Mouse (Mus musculus): ENCODE measurements at regions not wholly inside any gene's neighbourhood (a gene's known extent, or its start where the extent isn't known, plus 50 kb on each side); places are given as distances from the start of the nearest gene placed in this dataset.
A peak's percentile ranks its signal among the peaks of the same experiment; 100 is the strongest.
"Not testable (repeated sequence)": the region's sequence is repeated elsewhere in the genome, so short reads cannot be mapped to it uniquely, and the experiment has no call there.

DNA sequence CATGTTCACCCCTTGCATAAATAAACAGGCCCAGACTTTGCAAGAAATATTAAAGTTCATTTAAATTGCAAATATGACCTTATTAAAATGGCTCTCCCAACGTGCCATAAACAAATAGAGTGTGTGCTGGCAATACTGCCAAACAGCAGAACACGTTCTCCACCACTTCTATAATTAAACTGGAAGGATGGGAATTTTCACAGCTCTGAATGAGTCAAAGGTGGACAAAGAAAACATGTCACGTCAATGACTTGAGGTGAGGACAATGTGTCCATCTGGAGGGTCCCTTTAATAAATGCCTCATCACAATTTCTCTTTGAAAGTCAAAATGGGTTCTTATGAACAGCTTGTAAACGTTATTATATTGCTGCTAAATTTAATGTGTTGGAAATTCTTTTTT is 114.8 kb downstream of the Galc start:
- DNase-seq, result no peak

DNA sequence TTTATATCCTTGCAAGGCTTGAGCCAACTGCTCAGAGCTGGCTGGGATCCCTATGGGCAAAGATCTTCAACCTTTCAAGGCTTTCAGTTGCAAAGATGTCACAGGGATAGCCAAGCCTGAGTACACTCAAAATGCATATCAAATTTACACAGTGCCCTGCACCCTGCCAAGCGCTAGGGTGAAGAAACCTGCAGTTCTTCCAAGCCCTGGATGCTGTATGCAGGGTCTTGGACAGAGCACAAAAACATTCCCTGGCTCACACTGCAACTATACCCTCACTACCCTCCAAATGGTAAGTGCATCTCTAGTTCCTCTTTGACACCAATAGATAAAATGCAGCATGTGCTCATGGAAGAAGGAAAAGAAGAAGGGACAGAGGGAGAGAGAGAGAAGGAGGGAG is 116.1 kb downstream of the Galc start:
- peak in 1 of 2 experiments; percentile 16 for DNase-seq

DNA sequence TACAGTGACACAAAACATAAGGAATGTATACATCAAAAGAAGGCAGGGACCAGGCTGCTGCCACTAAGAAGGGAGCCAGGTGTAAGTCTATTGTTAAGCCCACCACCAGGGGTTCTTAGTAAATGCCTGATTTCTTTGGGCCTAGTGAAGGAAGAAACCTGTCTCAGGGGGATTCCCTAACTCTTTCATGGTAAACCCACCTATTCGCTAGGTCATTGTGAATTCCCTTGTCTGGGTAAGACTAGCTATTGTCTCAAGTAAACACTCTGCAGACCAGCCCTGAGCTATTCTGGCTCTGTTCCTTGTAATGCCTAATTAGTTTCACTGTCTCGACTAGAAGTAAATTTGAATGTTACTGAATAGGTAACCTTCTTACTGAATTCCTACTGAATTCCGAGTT is 119.4 kb downstream of the Galc start:
- DNase-seq, result not testable (repeated sequence)

DNA sequence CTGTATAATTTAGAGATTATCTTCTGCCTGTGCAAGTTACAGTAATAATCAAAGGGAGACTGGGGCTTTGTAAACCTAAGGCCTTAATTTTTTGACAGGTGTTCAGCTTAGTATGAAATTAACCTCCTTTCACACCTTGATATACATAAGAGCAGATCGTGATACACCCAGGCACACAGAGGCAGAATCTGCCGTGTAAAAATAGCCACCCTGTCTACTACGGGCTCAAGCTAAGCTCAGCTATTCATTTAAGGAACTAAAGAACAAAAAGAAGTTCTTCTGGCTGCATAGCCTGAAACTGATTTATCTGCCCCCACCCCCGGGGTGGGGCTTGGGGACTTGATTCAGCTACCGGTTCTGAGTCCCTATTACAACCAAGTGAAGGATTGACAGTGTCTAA is 128.0 kb downstream of the Galc start:
- DNase-seq, result no peak

DNA sequence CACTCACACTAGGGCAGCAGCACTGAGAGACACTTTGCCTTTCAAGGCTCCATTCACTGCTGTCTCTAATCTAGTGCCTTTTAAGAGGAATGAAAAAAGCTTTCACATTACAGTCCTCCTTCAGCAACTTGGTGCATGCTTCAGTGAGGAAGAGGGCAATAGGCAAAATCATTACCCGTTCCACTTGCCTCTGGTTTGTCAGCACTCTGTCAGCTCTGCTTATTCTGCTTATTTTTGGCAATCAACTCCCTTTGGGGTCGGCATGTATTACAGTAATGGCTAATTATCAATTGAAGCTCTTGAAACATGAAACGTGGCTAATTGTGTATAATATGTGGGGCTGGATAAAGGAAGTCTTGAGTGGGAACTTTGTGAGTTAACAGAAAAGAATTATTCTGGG is 135.7 kb downstream of the Galc start:
- no peak for DNase-seq

DNA sequence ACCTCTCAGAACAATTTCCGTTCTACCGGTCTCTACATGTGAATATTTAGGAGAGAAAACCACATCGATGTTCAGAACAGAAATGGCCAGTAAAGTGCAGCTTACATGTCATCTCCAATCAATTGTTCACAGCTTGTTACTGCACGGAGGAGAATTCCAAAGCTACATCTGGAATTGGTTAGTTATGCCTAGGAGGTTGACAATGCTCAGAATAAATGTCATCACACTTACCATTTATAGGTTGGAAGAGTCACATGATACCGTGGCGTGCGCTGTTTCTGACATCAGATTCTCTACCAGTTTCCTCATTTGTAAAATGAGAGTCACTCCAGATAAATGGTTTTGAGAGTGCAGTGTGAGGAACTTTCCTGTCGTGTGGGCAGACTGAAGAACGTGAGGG is 151.2 kb downstream of the Galc start:
- no peak for DNase-seq

DNA sequence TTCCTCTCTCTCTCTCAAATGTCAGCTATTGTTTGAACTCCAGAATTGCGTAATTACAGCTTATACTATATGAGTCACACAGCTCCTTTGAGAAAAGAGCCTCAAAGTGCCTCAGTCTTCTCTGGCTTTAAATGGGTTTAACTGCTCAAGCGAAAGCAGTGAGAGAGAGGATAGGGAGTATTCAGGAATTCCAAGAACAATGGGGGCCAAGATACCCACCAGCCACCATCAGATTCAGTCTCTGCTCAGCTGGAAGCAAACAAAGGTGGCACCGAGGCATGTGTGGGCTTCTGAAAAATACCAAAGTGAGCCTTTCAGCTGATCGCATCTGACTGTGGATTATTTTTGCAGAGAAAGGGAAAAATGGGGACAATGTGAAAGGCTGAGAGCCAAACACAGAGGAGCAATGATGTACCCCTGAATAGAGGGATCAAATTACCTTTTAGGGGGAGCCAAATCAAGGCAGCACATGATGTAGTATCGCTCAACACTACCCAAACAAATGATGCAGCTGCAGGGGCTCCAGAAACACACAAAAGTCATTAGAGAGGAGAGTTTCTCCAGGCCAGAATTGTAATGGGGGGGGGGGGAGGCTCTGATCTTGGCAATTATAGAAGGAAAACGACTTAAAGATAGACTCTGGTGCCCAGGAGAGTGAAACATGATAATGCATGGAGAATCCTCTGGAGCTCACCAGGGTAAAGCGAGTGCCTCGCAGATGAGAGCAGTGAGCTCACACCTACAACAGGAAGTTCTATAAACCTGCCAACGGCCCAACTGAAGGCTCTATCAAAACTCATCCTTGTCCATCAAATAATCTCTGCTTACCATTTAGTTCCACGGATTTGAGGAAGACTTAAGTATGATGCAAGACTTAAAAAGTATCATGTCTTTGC is 152.2 kb downstream of the Galc start:
- DNase-seq, result no peak

DNA sequence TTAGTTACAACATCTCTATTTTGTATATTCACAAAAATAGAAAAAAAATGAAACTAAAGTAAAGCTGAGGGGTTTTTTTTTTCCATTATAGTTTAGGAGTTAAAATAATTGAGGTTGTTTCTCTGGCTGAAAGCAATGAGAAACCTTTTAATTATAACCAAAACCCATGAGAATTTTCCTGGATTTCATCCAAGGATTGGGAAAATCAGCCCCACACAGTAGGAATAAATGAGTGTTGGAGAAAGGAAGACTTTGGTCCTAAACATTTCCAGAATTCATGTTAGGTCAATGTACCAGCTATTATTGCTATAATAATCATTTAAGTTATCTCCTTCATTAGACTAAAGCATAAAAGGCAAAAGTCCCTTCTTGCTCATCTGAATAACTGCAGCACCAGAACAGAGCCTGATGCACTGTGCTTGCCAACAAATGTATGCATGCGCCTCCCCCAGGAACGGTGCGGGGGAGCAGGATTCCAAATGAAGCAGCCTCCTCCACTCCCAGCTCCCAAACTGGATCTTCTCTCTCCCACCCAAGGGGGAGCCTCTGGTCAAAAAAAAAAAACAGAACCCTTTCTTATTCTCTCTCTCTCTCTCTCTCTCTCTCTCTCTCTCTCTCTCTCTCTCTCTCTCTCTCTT is 153.0 kb downstream of the Galc start:
- peak; percentile 11 for DNase-seq

DNA sequence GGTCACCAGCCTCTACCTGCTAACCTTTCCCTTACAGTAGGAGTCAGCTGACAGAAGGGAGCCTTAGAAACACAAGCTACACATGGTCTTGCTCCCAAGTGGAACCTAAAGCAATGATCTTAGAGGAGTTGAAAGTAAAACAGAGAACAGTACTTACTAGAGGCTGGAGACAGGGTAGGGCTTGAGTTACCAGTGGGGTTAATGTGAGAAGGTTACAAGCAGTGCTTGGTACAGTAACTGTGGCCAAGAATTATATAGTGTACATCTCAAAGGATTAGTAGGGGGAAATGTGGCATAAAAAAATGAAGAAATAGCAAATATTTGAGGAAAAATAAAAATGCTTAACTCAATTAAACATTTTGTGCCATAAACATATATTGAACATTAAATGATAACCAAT is 153.5 kb downstream of the Galc start:
- DNase-seq, result no peak

DNA sequence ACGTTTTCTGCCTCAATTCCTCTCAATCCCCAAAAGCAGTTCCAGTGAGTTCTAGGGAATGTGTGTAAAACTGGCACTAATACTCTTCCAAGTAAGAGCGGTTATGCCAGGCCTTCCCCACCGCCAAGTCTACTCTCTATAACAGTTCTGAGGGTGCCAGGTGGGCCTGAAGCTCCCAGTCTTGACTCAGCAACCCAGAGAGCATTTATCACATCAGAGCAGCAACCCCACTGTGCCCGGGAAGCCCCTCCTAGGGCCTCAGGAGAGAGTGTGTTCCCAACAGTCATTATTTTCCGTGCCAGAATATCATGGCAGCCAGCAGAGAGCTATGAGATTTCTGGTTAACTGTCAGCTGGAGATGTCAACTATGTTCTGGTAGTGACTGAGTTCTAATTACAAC is 169.1 kb downstream of the Galc start:
- DNase-seq, result peak; percentile 6 to 24

DNA sequence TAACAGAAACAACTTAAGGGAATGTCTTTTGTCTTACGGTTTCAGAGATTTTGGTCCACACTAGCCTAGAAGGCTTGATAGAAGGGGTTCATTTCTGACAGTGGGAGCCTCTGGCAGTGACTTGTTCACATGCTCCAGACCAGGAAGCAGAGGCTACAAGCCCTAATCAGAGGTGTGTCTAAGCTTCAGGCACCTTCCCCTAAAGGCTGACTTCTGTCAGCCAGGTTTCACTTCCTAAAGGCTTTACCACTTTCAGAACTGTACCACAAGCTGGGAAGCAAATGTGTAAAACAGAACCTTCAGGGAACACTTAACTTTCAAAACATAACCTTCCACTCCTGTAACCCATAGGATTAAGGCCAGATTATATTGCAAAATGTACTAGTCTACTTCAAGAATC is 180.9 kb downstream of the Galc start:
- DNase-seq, result no peak

DNA sequence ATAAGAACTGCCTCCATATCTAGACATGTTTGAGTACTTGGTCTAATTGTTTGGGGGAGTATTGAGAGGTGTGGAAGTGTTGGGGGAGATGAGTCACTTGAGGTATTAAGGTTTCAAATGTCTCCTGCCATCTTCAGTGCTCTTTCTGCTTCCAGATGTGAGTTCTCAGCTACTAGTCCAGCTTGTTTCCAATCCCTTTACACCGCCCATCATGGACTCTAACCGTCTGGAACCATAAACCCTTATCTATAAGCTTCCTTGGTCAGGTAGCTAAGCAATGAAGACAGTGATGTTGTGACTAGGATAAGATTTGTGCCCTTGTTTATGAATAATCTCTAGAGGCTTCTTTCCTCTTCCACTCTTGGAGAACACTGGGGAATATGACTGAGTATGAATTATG is 183.7 kb downstream of the Galc start:
- DNase-seq, result no peak

DNA sequence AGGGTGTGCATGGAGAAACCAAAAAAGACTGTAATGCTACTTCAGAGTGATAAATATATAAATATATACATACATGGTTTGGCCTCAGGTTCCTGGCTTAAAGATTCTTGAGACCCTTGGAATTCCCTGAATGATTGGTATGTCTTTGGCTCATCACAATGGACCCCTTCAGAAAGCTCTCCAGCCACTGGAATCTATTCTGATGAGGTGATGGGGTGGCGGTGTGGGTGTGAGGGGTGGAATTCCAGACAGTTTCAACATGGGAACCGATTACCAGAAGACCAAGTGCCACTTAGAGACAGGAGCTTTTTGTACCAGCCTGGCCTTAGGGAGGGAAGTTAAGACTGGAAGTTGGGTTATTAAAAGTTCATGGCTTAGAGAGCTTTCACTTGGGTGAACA is 190.1 kb downstream of the Galc start:
- no peak for DNase-seq

DNA sequence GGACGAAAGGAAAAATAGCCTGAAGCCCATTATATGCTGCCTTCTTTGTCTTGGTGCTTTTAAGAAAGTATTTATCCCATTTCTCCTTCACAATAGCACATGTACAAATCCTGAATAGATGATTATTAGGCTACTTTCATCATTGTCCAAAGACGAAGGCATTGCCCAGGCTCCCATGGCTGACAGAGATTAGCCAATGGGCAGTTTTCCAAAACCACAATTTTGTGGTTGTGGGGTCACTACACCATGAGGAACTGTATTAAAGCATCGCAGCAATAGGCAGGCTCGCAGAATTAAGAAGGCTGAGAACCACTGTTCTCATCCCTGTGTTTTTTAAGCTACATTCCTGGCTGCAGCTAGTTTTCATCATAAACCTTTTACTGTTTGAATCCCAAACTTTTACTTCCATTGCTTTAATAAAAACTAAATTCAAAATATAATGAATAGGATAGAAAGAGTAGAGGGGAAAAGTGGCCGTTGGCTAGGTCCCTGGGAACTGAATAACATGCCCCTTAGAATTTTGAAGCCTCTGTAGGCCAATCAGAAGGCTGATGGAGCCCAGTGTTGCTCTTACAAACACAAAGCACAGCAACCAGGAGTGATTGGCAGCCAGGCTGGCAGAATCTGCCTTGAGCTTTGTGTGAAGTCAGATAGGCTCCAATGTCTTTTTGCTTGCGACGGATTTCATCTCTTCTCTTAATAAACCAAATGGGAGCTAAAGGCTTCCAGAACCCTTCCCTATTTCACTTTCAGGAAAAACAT is 199.7 kb downstream of the Galc start:
- DNase-seq, result peak; percentile 40 to 47

DNA sequence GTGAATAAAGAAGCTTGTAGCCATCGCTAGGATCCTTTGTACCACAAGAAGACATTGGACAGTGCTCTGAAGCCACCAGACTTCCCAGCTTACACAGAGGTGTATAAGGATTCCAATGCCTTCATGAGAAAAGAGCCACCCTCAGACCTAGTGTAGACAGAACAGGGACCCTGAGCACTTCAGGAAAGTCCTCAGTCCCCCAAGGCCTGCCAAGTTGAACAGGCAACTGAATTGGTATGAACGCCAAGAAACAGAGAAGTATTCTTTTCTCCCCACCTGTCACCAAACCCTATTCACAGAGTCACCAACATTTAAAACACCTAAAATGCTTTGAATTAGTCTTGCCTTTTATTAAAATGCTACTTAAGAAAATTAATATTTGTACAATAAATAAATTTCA is 200.3 kb downstream of the Galc start:
- DNase-seq, result no peak

DNA sequence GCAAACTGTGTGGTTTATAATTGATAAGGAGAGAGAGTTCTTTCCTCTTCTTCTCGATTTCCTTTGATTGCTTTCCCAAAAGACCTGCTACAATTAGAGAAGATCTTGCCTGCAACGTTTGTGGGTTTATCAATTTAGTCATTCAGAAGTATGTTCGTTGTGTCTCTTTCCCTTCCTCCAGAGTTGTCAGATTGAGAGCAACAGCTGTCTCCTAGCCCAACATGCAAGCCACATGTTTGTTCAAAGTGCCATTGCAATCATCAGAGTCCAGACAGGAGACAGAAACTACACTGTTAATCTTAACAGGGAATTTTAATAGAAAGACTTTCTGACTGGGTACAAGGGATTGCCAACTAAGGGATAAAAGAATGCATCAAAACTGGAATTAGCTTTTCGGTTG is 208.3 kb downstream of the Galc start:
- DNase-seq, result no peak

DNA sequence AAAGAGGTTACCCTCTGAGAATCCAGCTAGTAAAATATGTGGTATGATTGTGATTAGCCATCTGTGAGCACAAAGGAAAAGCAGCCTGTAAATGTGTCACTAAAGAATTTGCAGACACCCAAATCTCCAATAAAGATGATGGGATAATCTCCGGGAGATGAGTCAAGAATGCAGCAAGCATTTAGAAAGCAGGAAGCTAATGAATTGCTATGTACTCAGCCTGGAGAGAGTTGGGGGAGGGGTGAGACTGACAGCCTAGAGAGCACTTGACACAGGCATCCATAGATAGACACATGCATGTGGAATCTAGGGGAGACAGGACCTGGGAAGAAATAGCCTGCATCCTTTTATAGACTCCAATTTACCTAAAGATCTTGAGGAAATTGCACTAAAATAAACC is 208.8 kb downstream of the Galc start:
- no peak for DNase-seq

DNA sequence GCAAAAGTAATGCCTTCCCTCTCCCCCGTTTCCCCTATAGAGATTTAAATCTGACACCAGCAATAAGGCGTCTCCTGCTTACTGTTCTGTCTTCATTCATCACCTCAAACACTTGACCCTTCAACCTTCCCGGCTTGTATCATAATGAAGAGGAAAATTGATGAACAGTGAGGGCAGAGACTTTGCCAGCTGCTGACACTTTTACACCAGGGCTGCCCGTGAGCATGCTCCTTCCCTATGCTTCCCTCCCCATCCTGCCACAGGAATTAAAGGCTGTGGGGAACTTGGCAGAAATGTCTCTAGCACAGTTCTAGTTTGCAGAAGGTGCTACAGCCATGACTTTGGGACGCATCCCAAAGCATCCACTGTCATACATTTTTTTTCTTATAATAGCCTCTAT is 209.2 kb downstream of the Galc start:
- peak in 1 of 2 experiments; percentile 4 for DNase-seq

DNA sequence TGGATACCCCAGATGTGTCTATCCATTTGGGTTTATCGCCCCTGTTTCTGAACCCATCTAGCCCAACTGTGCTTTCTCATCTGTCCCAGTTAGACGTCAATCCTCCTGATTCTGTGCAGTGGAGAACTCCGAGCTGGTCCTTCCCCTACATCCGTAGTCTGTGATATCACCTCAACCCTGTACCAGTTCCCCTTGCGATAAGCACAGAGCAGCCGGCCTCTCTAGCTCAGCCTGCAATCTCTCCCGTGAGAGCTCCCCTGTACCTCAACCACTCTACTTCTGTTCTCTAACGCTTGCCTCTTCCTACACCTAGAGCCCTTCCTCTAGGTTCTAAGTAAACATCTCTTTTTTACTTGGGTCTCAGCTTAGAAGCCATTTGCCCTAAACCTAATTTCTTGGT is 211.5 kb downstream of the Galc start:
- no peak for DNase-seq

DNA sequence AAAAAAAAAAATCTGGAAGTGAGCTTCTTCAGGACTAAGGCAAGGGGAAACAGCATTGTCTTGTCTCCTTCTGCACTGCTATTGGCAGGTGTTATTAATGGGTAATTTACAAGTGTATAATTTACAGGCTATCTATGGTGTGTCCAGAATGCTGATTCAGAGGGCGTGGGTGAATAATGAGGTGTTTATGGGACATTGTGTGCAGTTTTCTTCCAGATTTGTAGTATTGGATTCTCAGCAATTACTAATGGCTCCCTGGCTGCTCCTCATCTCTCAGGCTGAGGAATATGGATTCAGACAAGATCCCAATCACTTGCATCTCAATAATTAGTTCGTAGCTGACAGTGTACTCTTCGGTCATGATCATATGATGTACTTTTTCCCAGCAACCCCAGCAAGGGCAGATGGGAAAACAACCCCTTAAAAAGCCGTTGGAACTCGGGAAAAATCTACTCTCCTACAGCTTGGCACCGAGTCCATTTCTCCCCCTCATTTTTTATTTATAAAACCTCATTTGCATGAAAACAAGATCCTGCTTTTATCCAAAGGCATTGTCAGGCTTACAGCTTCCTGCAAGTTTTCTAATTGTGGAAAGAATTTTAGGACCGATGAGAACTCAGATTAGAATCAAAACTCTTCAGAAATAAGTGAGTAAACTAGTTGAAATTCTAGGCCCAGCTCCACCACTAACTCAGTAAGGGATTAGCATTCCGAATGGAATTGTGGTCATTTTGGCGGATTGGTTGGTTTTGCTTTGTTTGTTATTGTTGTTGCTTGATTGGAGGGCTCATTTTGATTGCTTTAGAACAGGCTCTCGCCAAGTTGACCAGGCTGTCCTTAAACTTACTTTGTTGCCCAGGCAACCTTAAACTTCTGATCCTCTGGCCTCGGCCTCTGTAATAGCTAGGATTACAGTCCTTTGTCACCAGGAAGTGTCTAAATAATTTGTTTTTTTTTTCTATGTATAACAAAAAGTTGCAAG is 212.5 kb downstream of the Galc start:
- DNase-seq, result no peak

DNA sequence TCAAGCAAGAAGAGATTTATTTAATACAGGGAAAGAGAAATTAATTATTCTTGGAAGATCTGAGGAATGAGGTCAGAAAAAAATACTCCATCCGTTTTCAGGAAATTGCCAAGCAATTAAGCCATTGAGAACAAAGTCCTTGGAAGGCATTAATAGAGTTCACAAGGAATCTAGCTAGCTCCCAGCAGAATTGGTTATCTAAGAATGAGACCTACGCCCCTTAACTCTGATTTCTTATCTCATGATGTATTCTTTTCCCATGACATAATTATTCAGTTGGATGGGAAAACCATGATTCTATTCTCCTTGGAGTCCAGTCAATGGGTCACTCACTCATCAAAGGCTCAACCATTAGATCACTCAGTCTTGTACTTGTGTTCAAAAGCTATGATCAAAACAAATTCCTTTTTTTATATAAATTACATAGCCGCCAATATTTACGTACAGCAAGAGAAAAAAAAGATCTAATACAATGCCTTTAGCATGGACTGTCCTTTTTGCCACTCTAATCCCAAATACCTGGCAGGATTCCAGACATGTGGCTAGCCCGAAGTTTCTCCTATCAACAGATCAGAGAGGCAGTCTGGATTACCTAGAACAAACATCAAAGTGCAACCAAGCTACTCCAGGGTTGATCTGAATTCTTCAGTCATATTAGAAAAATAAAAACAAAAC is 213.3 kb downstream of the Galc start:
- peak in 1 of 2 experiments; percentile 17 for DNase-seq

DNA sequence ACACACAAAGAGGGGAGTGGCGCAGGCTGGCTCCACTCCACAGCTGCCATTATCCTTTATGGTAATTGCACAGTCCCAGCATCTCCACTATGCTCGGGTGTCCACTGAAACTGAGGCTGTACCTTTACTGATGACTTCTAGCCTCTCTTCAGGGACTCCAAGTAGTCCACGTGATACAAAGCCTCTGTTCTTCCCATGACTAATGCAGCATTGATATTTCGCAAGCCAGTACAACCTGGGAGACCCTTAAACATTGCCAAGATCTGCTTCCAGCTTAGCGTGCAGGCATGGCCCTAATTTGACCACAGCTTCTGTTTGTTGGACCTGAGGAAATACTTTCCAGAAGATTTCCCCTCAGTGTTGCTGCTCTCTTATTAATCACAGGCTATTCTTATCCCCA is 215.8 kb downstream of the Galc start:
- DNase-seq, result peak in 1 of 2 experiments; percentile 17

All from cerebellum, postnatal 10 days (tissue).